Mouse (Mus musculus) frontal cortex, adult 2 months (tissue): ENCODE measurements around the gene Hist1h2be. TPM values are rescaled to one million over a fixed set of nuclear protein-coding genes. Genes with fewer than 3 reads are reported as not detected.
"Not testable (repeated sequence)": the region's sequence is repeated elsewhere in the genome, so short reads cannot be mapped to it uniquely, and the experiment has no call there.

Source experiments
- DNase-seq, 2 experiments: peaks; one replicate each; pipeline ENCODE4 v3.0.0; 2022; ENCODE audit warnings: low spot score in 1 of 2; ENCODE audit errors: extremely low spot score in 1 of 2
- polyA plus RNA-seq: library from polyadenylated mRNA; depleted of rRNA; stranded (reverse); fragments of >200 nt; gene quantifications from 2 replicates; pipeline ENCODE4 v1.2.3, GENCODE M21; 2012

Hist1h2be gene
- polyA plus RNA-seq, 1 experiment: 4.3 TPM

DNA sequence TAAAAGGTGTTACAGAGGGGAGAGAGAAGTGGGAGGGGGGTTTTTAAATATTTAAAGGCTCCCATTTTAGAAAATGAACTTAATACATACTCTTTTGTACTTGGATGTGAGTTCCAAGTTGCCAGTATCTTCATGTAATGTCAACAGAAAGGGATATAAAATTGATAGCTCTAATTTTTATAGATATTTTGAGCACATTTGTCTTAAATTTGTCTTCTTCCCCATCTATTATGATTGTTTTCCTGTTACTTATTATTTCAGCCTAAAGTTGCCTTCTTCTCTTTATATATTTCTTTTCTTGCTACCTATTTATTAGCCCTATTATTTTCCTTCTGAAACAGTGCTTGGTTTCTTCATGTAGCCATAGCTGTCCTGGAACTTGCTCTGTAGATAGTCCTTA lies 68.0 kb downstream of the Hist1h2be start, which contains the start of gene Hist1h1d:
TSS of gene Hist1h1d (plus strand) at position 301 of the 400 bp plus-strand sequence.
- no peak for DNase-seq

DNA sequence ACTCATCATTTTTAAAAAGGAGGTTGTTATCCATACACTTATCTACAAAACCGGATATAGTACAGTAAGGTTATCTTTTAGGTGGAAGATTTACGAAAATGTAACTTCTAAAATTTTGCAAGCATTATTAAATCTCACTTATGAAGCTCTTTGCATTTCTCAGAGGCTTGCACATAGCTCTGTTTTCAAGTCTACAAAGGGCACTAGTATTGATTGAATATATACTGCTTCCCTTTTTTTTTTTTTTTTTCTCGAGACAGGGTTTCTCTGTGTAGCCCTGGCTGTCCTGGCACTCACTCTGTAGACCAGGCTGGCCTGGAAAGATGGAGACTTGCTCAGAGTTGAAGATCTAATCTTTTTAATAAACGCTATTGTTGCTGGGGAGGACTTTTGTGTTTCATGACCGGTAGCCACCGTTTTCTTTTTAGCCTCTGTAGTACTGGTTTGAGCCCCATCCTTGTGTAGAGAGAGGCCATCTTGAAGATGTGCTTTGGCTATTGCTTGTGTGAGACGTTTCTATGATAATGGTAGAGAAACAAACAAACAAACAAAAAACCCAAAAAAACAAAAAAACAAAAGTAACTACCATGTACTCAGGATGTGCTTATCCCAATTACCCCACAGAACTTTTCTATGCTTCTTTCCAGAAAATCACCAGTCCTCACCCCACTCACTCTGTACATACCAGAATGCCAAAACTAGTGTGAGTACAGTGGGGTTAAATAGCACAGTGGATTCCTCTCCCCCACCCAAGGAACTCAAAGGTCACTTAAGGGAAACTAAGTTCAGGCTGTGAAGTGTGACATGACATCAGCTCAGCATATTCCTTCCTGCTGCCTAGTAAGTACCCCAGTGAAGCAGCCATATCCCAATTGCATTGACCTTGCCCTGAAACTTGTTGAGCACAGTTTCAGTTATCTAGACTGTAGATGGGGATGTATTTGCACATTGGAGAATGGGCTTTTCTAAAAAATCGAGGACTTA lies 68.7 kb downstream of the Hist1h2be start:
- DNase-seq: no peak

DNA sequence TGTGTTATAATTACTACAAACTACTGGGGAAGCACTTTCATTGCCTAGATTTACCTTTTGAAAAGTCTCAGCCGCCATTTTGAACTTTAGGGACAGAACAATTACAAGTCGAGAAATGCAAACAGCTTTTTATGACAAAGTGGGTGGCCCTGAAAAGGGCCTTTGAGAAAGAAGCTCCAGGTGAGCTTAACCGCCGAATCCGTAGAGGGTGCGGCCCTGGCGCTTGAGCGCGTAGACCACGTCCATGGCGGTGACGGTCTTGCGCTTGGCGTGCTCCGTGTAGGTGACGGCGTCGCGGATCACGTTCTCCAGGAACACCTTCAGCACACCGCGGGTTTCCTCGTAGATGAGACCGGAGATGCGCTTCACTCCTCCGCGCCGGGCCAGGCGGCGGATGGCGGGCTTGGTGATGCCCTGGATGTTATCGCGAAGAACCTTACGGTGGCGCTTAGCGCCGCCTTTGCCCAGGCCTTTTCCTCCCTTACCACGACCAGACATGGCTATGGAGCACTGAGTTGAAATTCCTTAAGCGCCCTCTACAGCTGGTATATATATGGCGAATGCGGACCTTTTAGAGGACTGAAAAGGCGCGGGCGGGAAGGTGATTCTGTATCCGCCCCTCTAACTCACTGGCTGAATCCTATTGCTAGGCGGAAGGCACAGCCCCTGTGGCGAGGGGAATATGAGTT lies 69.6 kb downstream of the Hist1h2be start, which contains the start of gene Hist1h4f:
TSS of gene Hist1h4f (minus strand) at position 503 of the 689 bp plus-strand sequence.
- peak; percentile 93 to 96 for DNase-seq

DNA sequence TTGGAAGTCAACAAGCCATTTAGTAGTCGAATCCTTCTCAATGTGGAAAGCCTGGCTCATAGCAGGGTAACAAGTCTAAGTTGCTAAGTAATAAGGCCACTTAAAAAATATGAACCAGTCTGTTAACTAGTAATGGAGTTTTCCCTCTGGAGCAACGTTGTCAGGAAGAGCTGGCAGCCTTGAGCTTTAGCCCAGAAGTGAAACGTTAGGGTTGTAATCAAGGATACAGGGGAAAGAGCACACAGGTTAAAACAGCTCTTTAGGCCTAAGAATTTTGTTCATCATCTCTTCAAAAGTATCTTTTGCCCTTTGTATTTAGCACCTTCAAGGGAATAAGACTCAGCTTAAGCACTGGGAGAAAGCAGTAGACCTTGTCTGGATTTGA lies 70.2 kb downstream of the Hist1h2be start:
- no peak for DNase-seq

DNA sequence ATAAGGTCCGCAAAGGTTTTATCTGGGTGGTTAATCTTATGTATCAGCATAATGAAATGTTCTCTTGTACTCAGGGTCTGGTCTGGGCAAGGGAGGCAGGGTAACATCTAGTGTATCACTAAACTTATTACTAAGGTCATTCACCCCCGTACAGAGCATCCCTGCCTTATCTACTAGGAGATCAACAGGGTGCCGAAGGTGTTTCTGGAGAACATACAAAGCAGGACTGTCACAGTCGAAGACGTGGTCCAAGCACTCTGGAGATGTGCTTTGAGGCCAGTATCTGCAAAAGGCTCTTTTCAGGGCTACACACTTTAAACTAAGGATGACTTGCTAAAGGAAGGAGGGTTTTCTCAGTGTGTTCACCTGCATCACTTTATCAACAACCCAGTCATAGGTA lies 74.2 kb downstream of the Hist1h2be start:
- no peak for DNase-seq

DNA sequence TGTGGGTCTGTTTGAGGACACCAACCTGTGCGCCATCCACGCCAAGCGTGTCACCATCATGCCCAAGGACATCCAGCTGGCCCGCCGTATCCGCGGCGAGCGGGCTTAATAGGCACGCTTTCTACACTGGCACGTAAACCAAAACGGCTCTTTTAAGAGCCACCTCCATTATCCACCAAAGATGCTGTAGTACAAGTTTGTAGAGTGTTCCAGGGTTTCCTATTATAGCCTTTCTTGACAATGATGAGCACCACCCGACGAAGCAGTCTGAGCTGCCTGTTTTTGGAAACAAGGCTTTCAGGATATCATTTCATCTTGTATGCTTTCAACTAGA lies 76.2 kb downstream of the Hist1h2be start:
- DNase-seq: not testable (repeated sequence)

DNA sequence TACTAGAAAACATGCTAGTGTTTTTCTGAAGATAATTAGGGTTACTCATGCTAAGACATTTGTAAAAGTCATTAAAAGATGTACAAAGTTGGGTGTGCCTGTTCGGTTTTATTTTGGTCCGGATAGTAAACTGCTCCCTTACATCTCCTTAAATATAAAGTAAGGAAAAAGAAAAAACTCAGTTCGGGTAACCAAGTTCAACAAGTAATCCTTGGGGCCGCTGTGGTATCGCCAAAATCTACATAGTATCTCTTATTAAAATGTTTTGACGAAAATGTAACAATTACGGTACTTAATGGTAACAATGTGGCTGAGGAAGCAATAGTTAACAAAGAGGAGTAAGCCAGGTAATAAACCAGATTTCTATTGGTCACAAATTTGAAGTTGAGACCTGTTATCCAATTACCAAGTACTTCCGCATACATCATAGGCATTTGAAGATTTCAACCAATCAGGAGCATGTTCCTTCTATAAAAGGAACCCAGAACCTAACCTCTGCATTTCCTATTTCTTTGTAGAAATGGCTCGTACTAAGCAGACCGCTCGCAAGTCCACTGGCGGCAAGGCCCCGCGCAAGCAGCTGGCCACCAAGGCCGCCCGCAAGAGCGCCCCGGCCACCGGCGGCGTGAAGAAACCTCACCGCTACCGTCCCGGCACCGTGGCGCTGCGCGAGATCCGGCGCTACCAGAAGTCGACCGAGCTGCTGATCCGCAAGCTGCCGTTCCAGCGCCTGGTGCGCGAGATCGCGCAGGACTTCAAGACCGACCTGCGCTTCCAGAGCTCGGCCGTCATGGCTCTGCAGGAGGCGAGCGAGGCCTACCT lies 76.7 kb downstream of the Hist1h2be start, which contains the start of gene Hist1h3f:
TSS of gene Hist1h3f (plus strand) at position 88 of the 822 bp plus-strand sequence.
- DNase-seq: peak; percentile 81 to 96

DNA sequence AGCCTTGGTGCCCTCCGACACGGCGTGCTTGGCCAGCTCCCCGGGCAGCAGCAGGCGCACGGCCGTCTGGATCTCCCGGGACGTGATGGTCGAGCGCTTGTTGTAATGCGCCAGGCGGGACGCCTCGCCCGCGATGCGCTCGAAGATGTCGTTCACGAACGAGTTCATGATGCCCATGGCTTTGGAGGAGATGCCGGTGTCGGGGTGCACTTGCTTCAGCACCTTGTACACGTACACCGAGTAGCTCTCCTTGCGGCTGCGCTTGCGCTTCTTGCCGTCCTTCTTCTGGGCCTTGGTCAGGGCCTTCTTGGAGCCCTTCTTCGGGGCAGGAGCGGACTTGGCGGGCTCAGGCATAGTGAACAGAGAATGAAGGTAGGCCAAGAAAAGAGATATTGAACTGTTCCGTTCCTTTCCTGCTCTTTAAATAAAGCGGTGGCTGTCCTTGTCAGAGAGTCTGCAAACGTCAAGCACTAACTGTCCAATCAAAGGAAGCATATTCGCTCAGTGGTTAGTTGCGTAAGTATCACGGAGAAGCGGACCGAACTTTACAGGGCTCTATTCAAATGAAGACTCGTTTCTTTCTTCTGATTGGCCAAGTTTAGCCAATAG lies 77.8 kb downstream of the Hist1h2be start, which contains the start of gene Hist1h2bh:
TSS of gene Hist1h2bh (minus strand) at position 394 of the 609 bp plus-strand sequence.
- DNase-seq: peak; percentile 87 to 90

DNA sequence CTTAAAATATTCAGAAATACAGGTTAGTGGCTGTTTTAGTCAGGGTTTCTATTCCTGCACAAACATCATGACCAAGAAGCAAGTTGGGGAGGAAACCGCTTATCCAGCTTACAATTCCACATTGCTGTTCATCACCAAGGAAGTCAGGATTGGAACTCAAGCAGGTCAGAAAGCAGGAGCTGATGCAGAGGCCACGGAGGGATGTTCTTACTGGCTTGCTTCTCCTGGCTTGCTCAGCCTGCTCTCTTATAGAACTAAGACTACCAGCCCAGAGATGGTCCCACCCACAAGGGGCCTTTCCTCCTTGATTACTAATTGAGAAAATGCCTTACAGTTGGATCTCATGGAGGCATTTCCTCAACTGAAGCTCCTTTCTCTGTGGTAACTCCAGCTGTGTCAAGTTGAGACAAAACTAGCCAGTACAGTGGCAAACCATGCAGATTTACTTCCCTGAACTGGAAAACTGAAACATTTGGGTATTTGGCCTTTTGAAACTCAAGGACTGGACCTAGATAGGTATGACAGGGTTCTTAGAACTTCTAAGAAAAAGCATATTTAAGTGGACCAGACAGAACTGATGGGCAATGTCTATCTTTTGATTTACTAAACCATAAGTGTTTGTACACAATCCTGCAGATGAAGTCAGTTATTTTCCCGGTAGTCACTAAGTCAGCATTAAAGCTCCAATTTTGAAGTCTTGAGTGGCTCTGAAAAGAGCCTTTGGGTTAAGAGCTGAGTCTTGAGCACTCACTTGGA lies 78.5 kb downstream of the Hist1h2be start:
- DNase-seq: not testable (repeated sequence)

DNA sequence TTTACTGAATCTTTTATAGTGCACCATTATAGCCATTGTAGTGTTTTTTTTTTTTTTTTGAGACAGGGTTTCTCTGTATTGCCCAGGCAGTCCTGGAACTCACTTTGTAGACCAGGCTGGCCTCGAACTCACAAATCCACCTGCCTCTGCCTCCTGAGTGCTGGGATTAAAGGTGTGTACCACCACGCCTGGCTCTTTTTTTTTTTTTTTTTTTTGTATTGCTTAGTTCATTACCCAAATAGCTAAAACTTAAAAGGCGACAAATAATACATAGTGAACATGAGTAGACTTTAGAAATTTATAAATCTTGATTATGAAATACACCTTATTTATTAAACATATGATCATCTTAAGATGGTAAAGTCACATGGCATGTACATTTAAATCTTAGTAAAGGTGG lies 79.4 kb downstream of the Hist1h2be start:
- no peak for DNase-seq

DNA sequence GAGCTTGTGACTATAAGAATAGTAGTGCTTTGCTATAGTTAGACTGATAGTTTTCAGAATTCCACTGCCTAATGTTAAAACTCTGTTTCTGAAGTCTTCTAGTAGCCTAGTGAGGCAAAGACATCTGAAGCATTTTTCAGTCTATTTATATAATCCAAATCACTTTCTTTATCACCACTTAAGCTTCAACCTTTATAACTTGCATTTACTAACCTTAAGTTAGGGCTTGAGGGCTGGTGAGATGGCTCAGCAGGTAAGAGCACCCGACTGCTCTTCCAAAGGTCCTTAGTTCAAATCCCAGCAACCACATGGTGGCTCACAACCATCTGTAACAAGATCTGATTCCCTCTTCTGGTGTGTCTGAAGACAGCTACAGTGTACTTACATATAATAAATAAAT lies 81.1 kb downstream of the Hist1h2be start:
- not testable (repeated sequence) for DNase-seq

DNA sequence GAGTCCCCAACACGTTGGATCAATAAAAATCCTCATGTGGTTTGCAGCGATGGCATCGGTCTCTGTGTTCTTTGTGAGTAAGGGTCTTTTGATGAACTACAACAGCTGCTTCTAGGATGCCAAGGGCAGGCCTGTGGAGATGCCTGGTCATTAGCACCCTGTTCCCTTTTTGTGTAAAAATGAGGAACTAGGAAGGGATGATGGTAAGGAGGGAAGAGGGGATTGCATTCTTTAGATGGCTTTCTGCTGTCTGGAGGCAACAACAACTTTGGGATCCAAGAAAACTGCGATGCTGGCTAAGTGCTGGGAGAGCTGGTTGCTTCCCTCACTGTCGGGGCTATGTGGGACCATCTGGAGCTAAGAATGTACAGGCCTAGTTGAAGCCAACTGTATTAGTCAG lies 82.7 kb downstream of the Hist1h2be start:
- no peak for DNase-seq

DNA sequence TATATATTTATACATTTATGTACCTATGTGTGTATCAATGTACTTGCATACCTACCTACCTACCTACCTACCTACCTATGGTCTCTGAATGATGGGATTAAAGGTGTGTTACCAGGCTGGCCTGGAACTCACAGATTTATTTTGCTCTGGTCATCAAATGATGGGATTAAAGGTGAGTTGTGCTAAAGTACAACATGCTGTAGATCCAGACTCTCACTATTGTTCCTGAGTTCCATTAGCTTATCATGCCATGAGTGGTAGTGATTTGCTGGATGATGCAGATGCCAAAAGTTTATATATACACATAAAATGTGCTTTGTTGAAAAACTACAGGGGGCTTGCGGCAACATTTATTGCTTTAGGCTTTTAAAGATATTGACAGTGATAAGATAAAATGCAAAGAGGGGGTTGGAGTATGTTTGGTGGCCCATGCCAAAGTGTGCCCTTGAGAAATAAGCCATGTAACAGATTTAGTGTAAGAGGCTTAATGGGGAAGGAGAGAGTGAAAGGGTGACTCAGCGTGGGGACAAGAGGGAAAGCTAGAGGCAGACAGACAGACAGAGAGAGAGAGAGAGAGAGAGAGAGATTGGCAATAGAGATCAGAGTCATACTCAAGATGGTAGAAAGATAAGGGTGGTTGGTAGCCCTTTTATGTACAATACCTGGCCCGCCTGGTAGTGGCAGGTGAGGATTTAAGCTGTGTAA lies 83.8 kb downstream of the Hist1h2be start:
- DNase-seq: no peak

DNA sequence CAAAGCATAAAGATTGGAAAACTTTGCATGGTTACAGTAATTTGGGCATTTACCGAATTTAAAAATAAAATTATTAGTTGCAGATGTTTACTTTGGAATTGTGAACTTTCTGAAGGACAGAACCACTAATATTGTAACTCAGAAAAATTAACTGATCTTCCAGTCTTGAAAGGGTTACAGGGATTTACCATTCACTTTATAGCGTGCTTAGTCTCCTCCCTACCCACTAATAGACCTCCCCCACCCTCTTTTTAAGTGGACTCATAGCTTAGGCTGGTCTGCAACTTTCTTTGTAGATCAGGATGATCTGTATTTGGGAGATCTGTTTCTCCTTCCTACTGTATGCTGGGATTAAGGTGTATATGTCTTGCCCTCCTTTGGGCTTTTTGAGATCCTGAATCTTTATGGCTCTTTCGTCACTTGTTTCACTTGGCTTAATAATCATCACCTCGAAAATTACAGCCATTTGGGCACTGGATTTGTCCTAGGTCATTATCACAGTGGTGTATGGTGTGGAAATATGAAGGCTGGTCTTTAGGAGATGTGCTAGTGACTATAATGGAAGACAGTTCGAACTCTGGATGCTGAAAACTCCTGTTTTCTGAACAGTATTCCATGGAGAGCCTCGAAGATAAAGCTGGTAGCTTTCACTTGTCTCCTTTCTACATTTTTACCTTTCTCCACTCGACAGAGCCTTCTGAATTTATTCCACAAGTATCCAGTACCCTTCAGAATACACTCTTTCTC lies 84.7 kb downstream of the Hist1h2be start:
- DNase-seq: no peak

DNA sequence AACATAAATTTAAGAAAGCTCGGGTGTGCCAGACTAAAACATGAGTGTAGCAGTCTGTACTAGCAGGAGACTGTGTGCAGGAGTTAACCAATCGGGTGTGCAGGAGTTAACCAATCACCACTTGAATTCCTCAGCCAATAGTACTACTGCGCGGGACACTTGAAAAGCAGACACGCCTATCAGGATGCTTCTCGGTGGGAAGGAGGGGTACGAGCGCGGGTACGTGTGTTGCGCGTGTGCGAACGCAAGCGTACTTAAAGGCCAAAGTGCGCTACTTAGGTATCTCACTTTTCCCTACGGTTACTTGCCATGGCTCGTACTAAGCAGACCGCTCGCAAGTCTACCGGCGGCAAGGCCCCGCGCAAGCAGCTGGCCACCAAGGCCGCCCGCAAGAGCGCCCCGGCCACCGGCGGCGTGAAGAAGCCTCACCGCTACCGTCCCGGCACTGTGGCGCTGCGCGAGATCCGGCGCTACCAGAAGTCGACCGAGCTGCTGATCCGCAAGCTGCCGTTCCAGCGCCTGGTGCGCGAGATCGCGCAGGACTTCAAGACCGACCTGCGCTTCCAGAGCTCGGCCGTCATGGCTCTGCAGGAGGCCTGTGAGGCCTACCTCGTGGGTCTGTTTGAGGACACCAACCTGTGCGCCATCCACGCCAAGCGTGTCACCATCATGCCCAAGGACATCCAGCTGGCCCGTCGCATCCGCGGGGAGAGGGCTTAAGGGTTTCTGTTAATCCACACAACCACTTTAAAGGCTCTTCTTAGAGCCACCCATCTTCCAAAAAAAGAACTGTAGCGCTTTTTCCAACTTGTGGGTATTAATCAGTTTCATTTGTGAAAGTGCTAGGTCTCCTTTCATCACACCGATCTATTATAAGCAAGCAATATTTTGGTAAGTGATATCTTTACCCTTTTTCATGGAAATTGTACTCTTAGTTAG lies 85.5 kb downstream of the Hist1h2be start, which contains the start of gene Hist1h3g:
TSS of gene Hist1h3g (plus strand) at position 286 of the 939 bp plus-strand sequence.
- DNase-seq: peak; percentile 93 to 95

DNA sequence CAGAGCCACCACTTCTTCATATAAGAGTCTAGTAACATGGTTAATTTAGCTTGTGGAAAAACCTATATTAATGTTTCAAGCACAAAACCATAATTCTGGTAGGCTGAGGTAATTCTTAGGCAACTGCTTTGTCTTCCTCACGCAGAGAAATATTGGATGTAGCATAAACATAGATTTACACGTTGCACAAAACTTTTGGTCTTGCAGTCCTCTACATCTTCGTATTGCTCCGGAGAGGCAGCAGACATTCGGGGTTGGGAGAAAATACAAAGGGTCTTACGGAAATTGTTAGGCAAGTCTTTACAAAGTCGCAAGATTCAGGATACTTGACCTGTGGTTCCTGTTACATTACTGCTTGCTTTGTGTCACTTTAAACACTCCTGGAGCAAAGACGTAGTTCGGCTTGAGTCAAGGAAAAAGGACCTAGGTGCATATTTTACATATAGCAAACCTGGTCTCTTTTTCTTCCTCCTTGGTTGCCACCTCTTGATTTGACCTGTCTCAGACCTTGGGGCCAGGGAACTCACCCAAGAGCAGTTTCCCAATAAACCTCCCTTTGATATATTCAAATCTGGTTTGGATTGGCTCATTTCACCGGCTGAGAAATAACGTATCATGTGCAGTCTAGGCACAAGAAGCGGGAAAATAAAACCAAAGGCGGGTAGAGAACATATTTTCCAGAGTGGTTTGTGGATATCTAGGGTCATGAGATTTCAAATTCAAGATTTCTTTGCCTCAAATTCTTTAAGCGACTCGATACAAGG lies 86.4 kb downstream of the Hist1h2be start:
- DNase-seq: no peak
